Mouse (Mus musculus): ENCODE data around the gene Naglu. TPM values are rescaled to one million over a fixed set of nuclear protein-coding genes. Genes with fewer than 3 reads are reported as not detected.

Naglu gene
- total RNA-seq (2023), result 9.6 TPM

GRCm38 (mm10) chr11:101069391-101070188 lies at the start of gene Naglu:
Naglu (plus strand) TSS chr11:101070012.

GRCm38 (mm10) chr11:101078121-101078520 lies 8.3 kb downstream of the Naglu start, which contains the start of gene Hsd17b1:
Hsd17b1 (plus strand) TSS chr11:101078411.

DNA sequence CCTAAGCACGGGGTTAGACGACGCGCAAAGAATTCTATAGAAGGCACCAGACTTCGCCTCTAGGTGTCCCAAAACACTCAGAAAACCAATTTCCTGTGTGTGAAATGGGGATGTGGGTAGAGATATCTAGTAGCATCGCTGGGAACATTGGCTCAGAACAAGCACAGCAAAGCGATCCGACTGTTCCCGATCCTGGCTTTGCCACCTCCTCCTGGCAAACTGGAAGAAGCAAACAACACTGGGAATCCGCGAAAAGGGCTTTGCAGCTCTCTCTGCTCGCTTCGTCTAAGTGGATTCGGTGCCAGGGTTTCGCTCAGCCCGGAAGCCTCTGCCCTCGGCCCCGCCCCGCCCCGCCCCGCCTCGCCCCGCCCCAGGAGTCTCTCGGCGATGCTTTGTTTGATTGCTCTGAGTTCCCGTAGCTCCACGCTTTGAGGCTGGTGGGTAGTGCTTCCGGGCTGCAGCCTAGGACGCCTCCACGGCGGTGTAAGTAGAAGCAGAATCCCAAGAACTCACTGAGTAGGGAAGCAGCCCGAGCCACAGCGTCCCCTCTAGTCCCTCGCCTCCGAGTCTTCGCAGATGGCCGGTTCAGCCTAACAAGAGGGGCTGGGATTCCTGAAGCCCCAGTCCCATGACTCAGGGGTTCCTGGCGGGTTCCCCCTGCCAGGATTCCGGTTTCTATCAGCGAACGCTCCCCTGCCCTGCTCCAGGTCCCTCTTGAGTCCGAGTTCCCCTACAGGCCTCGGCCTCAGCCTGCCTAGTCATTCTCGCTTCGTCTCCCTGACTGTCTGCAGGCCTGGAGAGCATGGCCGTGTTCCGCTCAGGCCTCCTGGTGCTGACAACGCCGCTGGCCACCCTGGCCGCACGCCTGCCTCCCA lies 12.6 kb downstream of the Naglu start, which contains the start of gene Coasy:
Gene Coasy, plus strand, starts transcription at position 358 of the 875 bp plus-strand sequence.

GRCm38 (mm10) chr11:101086756-101087681 lies 17.2 kb downstream of the Naglu start, which contains the start of gene Mlx:
Mlx (plus strand) TSS chr11:101087277.

DNA sequence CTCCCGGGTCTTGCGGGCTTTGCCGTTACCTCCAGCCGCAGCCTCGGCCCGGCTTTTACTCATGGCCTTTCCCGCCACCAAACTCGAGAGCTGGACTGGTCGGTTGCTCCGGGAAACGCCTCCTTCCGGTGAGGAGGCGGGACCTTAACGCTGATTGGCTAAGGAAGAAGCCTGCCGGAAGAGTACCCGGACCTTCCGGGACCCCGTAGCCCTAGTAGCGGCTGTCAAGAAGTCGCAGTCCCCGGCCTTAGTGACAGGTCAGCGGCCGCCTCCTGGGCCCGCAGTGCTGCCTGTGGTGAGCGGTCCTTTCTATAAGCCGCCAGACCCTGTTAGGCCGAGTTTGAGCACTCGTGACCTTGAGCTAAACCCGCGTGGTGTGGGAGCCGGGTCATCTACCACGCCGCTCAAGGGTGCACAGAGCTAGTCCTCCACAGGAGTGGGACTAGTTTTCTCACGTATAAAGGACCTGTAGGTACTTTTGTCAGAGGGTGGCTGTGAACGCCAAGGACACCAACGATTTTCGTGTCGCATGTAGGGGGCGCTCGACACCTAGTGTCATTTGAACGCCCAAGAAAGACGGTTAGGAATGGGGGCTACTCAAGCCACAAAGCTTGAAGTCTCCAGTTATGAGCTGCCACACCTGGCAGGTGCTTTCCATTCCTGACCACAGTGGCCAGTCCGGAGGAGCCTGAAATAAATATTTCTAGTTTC lies 25.7 kb downstream of the Naglu start, which contains the start of gene Psmc3ip:
Gene Psmc3ip, minus strand, starts transcription at position 123 of the 711 bp plus-strand sequence.

GRCm38 (mm10) chr11:101119761-101120544 lies 50.1 kb downstream of the Naglu start, which contains the start of the genes Retreg3 and Tubg1:
Retreg3 (minus strand) TSS chr11:101119893.
Tubg1 (plus strand) TSS chr11:101119938.

Other genes starting within 250 kb of the Naglu start
- 174 TPM for gene Stat5b, start 219.3 kb upstream of the Naglu start, total RNA-seq (2023)
- gene Stat5a, start 210.7 kb upstream of the Naglu start, total RNA-seq (2023), result 114 TPM
- gene Stat3, start 130.5 kb upstream of the Naglu start, total RNA-seq (2023), result 293 TPM
- gene Cavin1, start 99.1 kb upstream of the Naglu start, total RNA-seq (2023), result 4.1 TPM
- gene Atp6v0a1, start 60.6 kb upstream of the Naglu start, total RNA-seq (2023), result 4.4 TPM
- gene Hsd17b1, start 8.4 kb downstream of the Naglu start, total RNA-seq (2023), result 2.8 TPM
- 11.5 TPM for gene Coasy, start 12.6 kb downstream of the Naglu start, total RNA-seq (2023)
- gene Mlx, start 17.3 kb downstream of the Naglu start, total RNA-seq (2023), result 47.4 TPM
- 3.9 TPM for gene Psmc3ip, start 25.4 kb downstream of the Naglu start, total RNA-seq (2023)
- gene Retreg3, start 49.9 kb downstream of the Naglu start, total RNA-seq (2023), result 86.7 TPM
- gene Tubg1, start 49.9 kb downstream of the Naglu start, total RNA-seq (2023), result 15.4 TPM
- 0.98 TPM for gene Tubg2, start 85.9 kb downstream of the Naglu start, total RNA-seq (2023)
- gene Cntnap1, start 100.5 kb downstream of the Naglu start, total RNA-seq (2023), result 0.38 TPM
- gene Plekhh3, start 101.3 kb downstream of the Naglu start, total RNA-seq (2023), result 0.56 TPM
- gene Ccr10, start 105.4 kb downstream of the Naglu start, total RNA-seq (2023), result not detected
- 91.5 TPM for gene Ezh1, start 156.5 kb downstream of the Naglu start, total RNA-seq (2023)
- 0.92 TPM for gene Ramp2, start 176.0 kb downstream of the Naglu start, total RNA-seq (2023)
- gene Vps25, start 183.7 kb downstream of the Naglu start, total RNA-seq (2023), result 65.9 TPM
- gene Wnk4, start 190.6 kb downstream of the Naglu start, total RNA-seq (2023), result 2.5 TPM
- not detected for gene Cntd1, start 209.0 kb downstream of the Naglu start, total RNA-seq (2023)
- gene Coa3, start 209.1 kb downstream of the Naglu start, total RNA-seq (2023), result 26.4 TPM
- 187 TPM for gene Becn1, start 232.3 kb downstream of the Naglu start, total RNA-seq (2023)
- gene Psme3, start 246.2 kb downstream of the Naglu start, total RNA-seq (2023), result 128 TPM